Mouse (Mus musculus) G1E (cell line): ENCODE results near the gene Gnat3. TPM values are rescaled to one million over a fixed set of nuclear protein-coding genes. Genes with fewer than 3 reads are reported as not detected.
"Not testable (repeated sequence)": the region's sequence is repeated elsewhere in the genome, so short reads cannot be mapped to it uniquely, and the experiment has no call there.

ENCODE experiments used
- ATAC-seq: 2 replicates; pipeline ENCODE4 v1.8.0; 2016; ENCODE audit warnings: mild to moderate bottlenecking; ENCODE audit not compliant: insufficient number of reproducible peaks, poor library complexity, low FRiP score, severe bottlenecking; ENCODE audit errors: extremely low read depth
- DNase-seq: peaks from one replicate; pipeline ENCODE4 v3.0.0; 2012; ENCODE audit warnings: low spot score
- H3K27me3 ChIP-seq: 2 replicates; pipeline ENCODE4 v1.6.1; 2012; ENCODE audit warnings: mild to moderate bottlenecking, low read length, inconsistent platforms; ENCODE audit not compliant: insufficient read depth
- H3K36me3 ChIP-seq: replicated peaks from 2 replicates; pipeline ENCODE3; 2012; ENCODE audit warnings: mild to moderate bottlenecking, inconsistent platforms
- H3K4me1 ChIP-seq: 2 replicates; pipeline ENCODE4 v1.6.1; 2012; ENCODE audit warnings: low read depth, low read length, inconsistent platforms, mixed read lengths; ENCODE audit not compliant: insufficient read depth
- H3K4me3 ChIP-seq: 2 replicates; pipeline ENCODE4 v1.5.1; 2012; ENCODE audit warnings: low read depth, mild to moderate bottlenecking, inconsistent platforms, low read length, moderate library complexity, mixed read lengths
- H3K9me3 ChIP-seq: replicated peaks from 2 replicates; pipeline ENCODE4 v1.6.1; 2012; ENCODE audit warnings: inconsistent platforms
- CTCF ChIP-seq: IDR thresholded peaks from 2 replicates; pipeline ENCODE4 v1.5.1; 2012; ENCODE audit warnings: low read depth, low read length, inconsistent platforms, mixed read lengths
- GATA1 ChIP-seq: IDR thresholded peaks from 2 replicates; pipeline ENCODE4 v1.6.1; 2012; ENCODE audit warnings: borderline replicate concordance, low read length, inconsistent platforms, mixed read lengths
- GATA2 ChIP-seq: IDR thresholded peaks from 2 replicates; pipeline ENCODE4 v1.6.1; 2012; ENCODE audit warnings: low read depth, low read length, inconsistent platforms, borderline replicate concordance
- POLR2AphosphoS5 ChIP-seq: IDR thresholded peaks from 2 replicates; pipeline ENCODE4 v1.6.1; 2012; ENCODE audit warnings: low read depth, low read length, inconsistent platforms; ENCODE audit not compliant: insufficient replicate concordance
- TAL1 ChIP-seq: conservative IDR thresholded peaks from 2 replicates; pipeline ENCODE4 v1.6.1; 2012; ENCODE audit warnings: low read depth, low read length, inconsistent platforms, mixed read lengths
- polyA plus RNA-seq: library from polyadenylated mRNA; stranded (reverse); fragments of >175 nt; gene quantifications from 2 replicates; pipeline ENCODE4 v1.2.3, GENCODE M21; 2012
- total RNA-seq, 2 experiments: library from RNA; stranded (forward) in 1 of 2; stranded (reverse) in 1 of 2; fragments of 200-1000 nt in 1 of 2; fragments of >200 nt in 1 of 2; fragmentation: Nextera tagmentation in 1 of 2; gene quantifications; 2 replicates each; pipeline ENCODE4 v1.2.3; 2014 to 2017

The Gnat3 gene
- total RNA-seq (2014; fragmentation: Nextera tagmentation): 0.53 and 1.2 TPM in 2 replicates
- total RNA-seq (2017): not detected in 2 replicates
- polyA plus RNA-seq: not detected in 2 replicates

DNA sequence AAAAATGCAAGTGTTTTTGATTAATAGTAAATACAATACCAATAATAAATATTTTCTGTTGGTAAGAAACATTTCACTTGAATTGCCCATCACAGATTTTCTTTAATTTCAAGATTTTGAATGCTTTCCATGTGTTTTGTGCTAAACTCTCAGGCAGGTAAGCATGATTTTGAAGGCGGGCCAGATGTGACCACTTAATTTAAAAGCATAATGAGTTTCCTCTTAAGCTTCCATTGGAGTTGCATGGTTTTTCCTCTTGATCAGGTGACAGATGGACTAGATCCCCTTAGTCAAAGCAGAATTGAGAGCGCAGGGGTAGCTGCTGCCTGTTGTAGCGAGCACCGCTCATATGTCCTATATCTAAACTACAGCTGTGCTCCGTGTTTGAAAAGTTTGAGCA lies at the start of gene Gnat3:
TSS of gene Gnat3 (plus strand) at position 301 of the 400 bp plus-strand sequence.
- TF ChIP-seq GATA2 (no peak), GATA1 (no peak), TAL1 (no peak), POLR2AphosphoS5 (no peak), CTCF (no peak)
- no peaks in the 10 kb centered on the region for H3K36me3 ChIP-seq
- H3K4me1 ChIP-seq: peaks cover 13% of the 10 kb centered on the region
- no peaks in the 10 kb centered on the region for H3K9me3 ChIP-seq
- H3K27me3 ChIP-seq: no peaks in the 10 kb centered on the region
- no peak for DNase-seq
- ATAC-seq: no peak
- H3K4me3 ChIP-seq: no peak within 1 kb of the TSS

- no peak for ATAC-seq
- no peak for DNase-seq
- H3K9me3 ChIP-seq: no peaks in the 10 kb centered on the region
- peaks cover 4% of the 10 kb centered on the region; the same call in 1 of the 2 replicates for H3K4me1 ChIP-seq
- TF ChIP-seq POLR2AphosphoS5 (no peak), GATA2 (no peak), GATA1 (no peak), CTCF (no peak), TAL1 (no peak)
- no peak overlapping the region for H3K4me3 ChIP-seq
- H3K27me3 ChIP-seq: no peaks in the 10 kb centered on the region
- H3K36me3 ChIP-seq: no peaks in the 10 kb centered on the region
Measured at GRCm38 (mm10) chr5:17918966-17919365, 43.4 kb upstream of the Gnat3 start.

GRCm38 (mm10) chr5:17923648-17924047 lies 38.7 kb upstream of the Gnat3 start:
- H3K4me1 ChIP-seq: peaks cover 10% of the 10 kb centered on the region
- DNase-seq (no peak), ATAC-seq (no peak)
- TF ChIP-seq POLR2AphosphoS5 (no peak), TAL1 (no peak), GATA2 (no peak), CTCF (no peak), GATA1 (no peak)
- no peak overlapping the region for H3K4me3 ChIP-seq
- H3K9me3 ChIP-seq: no peaks in the 10 kb centered on the region
- H3K27me3 ChIP-seq: no peaks in the 10 kb centered on the region
- H3K36me3 ChIP-seq: no peaks in the 10 kb centered on the region

- Histone ChIP-seq H3K9me3 (no peaks in the 10 kb centered on the region), H3K36me3 (no peaks in the 10 kb centered on the region), H3K27me3 (no peaks in the 10 kb centered on the region), H3K4me1 (peaks cover 8% of the 10 kb centered on the region), H3K4me3 (no peak overlapping the region)
- no peak for TF ChIP-seq GATA1
- ATAC-seq: no peak
- DNase-seq: no peak
Measured at GRCm38 (mm10) chr5:17924085-17924518, 38.2 kb upstream of the Gnat3 start.

DNA sequence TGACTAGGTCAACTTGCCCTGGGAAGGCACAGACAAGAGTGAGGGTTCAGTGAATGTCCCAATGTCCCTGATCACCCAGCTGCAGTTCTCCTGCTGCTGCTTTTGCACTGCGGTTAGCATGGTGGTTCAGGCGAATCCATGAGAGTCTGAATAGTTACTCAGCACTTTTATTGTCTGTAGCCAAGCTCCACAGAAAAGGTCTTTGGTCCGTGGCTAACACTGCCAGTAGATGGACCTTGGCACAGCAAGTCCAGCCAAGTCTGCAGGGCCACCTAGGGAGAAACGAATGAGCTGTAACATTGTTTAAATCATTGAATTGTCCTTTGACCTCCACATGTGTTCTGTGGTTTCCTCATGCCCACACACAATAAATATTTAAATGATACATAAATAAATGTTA lies 33.9 kb upstream of the Gnat3 start:
- ATAC-seq (no peak), DNase-seq (no peak)
- Histone ChIP-seq H3K4me3 (no peak overlapping the region), H3K4me1 (peaks cover 10% of the 10 kb centered on the region), H3K27me3 (no peaks in the 10 kb centered on the region), H3K9me3 (no peaks in the 10 kb centered on the region), H3K36me3 (no peaks in the 10 kb centered on the region)
- TF ChIP-seq GATA1: no peak
- no peak for TF ChIP-seq TAL1
- TF ChIP-seq POLR2AphosphoS5: no peak
- no peak for TF ChIP-seq GATA2
- no peak for TF ChIP-seq CTCF

GRCm38 (mm10) chr5:17929006-17929567 lies 33.3 kb upstream of the Gnat3 start:
- TF ChIP-seq CTCF (no peak), TAL1 (no peak), POLR2AphosphoS5 (no peak), GATA1 (no peak), GATA2 (no peak)
- no peak overlapping the region for H3K4me3 ChIP-seq
- no peaks in the 10 kb centered on the region for H3K36me3 ChIP-seq
- H3K4me1 ChIP-seq: peaks cover 10% of the 10 kb centered on the region
- H3K9me3 ChIP-seq: no peaks in the 10 kb centered on the region
- H3K27me3 ChIP-seq: no peaks in the 10 kb centered on the region
- DNase-seq (no peak), ATAC-seq (no peak)

DNA sequence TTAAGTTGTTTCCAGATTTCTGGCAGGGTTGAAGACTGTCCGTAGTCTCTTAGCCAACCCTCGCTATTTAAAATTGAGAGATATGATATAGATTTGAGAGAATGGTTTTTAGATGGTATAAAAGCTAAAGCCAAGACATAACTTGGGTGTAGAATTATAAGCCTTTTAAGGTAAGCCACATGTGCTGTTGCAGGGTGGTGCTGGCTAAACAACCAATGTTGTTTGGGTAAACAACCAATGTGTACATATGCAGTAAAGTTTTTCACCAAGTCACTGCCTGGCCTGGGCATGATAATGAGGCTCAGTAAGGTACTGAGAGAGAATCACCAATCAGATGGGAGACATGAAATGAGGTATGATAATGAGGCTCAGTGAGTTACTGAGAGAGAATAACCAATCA lies 30.8 kb upstream of the Gnat3 start:
- H3K4me1 ChIP-seq, ATAC-seq, H3K9me3 ChIP-seq, H3K4me3 ChIP-seq, DNase-seq, H3K36me3 ChIP-seq, H3K27me3 ChIP-seq: not testable (repeated sequence)
